Comparison of ENCODE assay signal across 8 mouse cellular contexts in the genomic region with DNA sequence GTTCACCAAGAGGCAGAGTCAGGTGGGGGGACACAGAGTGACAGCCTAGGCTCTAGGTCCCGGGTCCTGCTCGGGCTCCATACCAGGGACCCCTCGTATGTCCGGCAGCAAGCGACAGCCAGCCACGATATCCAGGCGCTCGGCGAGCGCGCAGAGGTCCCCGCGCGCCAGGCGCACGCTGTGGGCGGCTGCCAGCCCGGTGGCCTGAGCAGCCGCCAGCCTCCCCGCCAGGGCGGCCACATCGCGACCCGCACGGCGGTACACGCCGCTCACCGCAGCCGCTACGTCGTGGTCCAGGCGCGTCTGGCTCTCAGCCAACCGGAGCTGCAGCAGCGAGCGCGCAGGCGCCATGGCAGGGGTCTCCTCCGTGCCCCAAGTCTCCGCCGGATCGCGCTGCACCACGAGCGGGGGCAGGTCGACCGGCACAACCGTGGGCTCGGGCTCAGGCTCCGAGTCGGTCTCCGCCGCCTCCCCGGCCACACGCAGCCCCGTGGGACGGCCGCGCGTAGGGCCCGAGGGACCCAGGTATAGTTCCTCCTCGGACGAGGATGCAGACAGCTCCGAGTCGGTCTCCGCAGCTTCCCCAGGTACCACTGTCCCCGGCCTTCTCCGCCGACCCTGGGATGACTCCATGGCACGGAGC. TPM values are rescaled to one million over a fixed set of nuclear protein-coding genes. Genes with fewer than 3 reads are reported as not detected.
DNase-seq lines count a peak whose midpoint lies in the region; ATAC-seq and TF ChIP-seq lines count a peak whose summit lies in the region.

No protein-coding gene starts in this region.

- peak overlapping the region; percentile 97 for H3K4me2 ChIP-seq in heart, embryonic 12.5 days
- H3K4me2 ChIP-seq in limb, embryonic 11.5 days (ENCODE audit: low read depth, severe bottlenecking) = peak overlapping the region; percentile 96
- peak overlapping the region; percentile 72 for H3K4me2 ChIP-seq in midbrain, embryonic 16.5 days (ENCODE audit: low read length)

- WGBS in heart, embryonic 12.5 days = 1% methylated on average over 66 of the region's 71 CpGs
- WGBS in limb, embryonic 11.5 days = under 1% methylated on average over 71 of the region's 71 CpGs
- WGBS in midbrain, embryonic 16.5 days = under 1% methylated on average over 70 of the region's 71 CpGs

- no peak for ATAC-seq in heart, embryonic 12.5 days (ENCODE audit: insufficient number of reproducible peaks, low FRiP score)
- no peak for ATAC-seq in limb, embryonic 11.5 days (ENCODE audit: insufficient number of reproducible peaks, low FRiP score, low TSS enrichment, low read depth)
- ATAC-seq in midbrain, embryonic 16.5 days = no peak; the same call in 1 of the 2 replicates

- DNase-seq in ovary, adult 18-20 months (ENCODE audit: low spot score) = peak; percentile 36
- no peak for DNase-seq in ovary, postnatal 14 days (ENCODE audit: low spot score)
- DNase-seq in c-Kit-positive CD71-positive TER-119-negative erythroid progenitor cells, embryonic 14.5 days (ENCODE audit: low read depth) = peak; percentile 23
- peak; percentile 80 for DNase-seq in limb, embryonic 11.5 days (ENCODE audit: low spot score)
- no peak for DNase-seq in layer of hippocampus, postnatal 36 days

- peak overlapping the region; percentile 83 for H3K9ac ChIP-seq in heart, embryonic 12.5 days
- peak overlapping the region; percentile 64 for H3K9ac ChIP-seq in limb, embryonic 11.5 days (ENCODE audit: low read length)
- peak overlapping the region; percentile 80 for H3K9ac ChIP-seq in midbrain, embryonic 16.5 days (ENCODE audit: low read depth, low read length)

- H3K27ac ChIP-seq in heart, embryonic 12.5 days (ENCODE audit: poor library complexity, severe bottlenecking) = no peak overlapping the region; the same call in 1 of the 2 replicates
- H3K27ac ChIP-seq in limb, embryonic 11.5 days (replicated peaks; ENCODE audit: low read depth, low read length) = no peak overlapping the region; the same call in 1 of the 2 replicates
- peak overlapping the region; percentile 71 for H3K27ac ChIP-seq in midbrain, embryonic 16.5 days (ENCODE audit: low read length)
- H3K27ac ChIP-seq in testis, adult 2 months (ENCODE audit: control insufficient read depth, insufficient read depth, low read depth, low read length) = peak overlapping the region; percentile 10

- no peak for TF ChIP-seq CTCF in testis, adult 2 months (IDR thresholded peaks at IDR 0.05; ENCODE audit: control insufficient read depth, insufficient read depth, insufficient replicate concordance, low read depth, low read length)

- no peaks in the 10 kb centered on the region for H3K36me3 ChIP-seq in heart, embryonic 12.5 days
- no peaks in the 10 kb centered on the region; the same call in 1 of the 2 replicates for H3K36me3 ChIP-seq in limb, embryonic 11.5 days (ENCODE audit: control insufficient read depth, insufficient read depth, low read length)
- H3K36me3 ChIP-seq in midbrain, embryonic 16.5 days (ENCODE audit: control insufficient read depth, insufficient read depth, low read length) = no peaks in the 10 kb centered on the region
- no peaks in the 10 kb centered on the region for H3K36me3 ChIP-seq in testis, adult 2 months (ENCODE audit: control insufficient read depth, insufficient read depth, low read length)

- peaks cover 26% of the 10 kb centered on the region for H3K4me1 ChIP-seq in heart, embryonic 12.5 days (replicated peaks)
- peaks cover 3% of the 10 kb centered on the region for H3K4me1 ChIP-seq in limb, embryonic 11.5 days (ENCODE audit: control insufficient read depth, insufficient read depth, low read length)
- H3K4me1 ChIP-seq in midbrain, embryonic 16.5 days (ENCODE audit: control insufficient read depth, insufficient read depth, low read length) = peaks cover 17% of the 10 kb centered on the region
- H3K4me1 ChIP-seq in testis, adult 2 months (ENCODE audit: control insufficient read depth, insufficient read depth, low read length) = peaks cover 15% of the 10 kb centered on the region

- peak overlapping the region; percentile 95 for H3K4me3 ChIP-seq in heart, embryonic 12.5 days
- peak overlapping the region; percentile 81 for H3K4me3 ChIP-seq in limb, embryonic 11.5 days (ENCODE audit: low read depth, low read length)
- peak overlapping the region; percentile 60 for H3K4me3 ChIP-seq in midbrain, embryonic 16.5 days (ENCODE audit: low read depth, low read length)
- peak overlapping the region; percentile 97 for H3K4me3 ChIP-seq in testis, adult 2 months (ENCODE audit: control insufficient read depth, low read depth, low read length)

- H3K9me3 ChIP-seq in heart, embryonic 12.5 days (replicated peaks) = no peaks in the 10 kb centered on the region
- no peaks in the 10 kb centered on the region for H3K9me3 ChIP-seq in limb, embryonic 11.5 days (ENCODE audit: control insufficient read depth, low read length)
- H3K9me3 ChIP-seq in midbrain, embryonic 16.5 days (replicated peaks; ENCODE audit: control insufficient read depth, low read length, poor library complexity, severe bottlenecking) = no peaks in the 10 kb centered on the region

- TF ChIP-seq POLR2A in testis, adult 2 months (IDR thresholded peaks at IDR 0.05; ENCODE audit: control insufficient read depth, low read depth, low read length) = no peak

- no peaks in the 10 kb centered on the region for H3K27me3 ChIP-seq in heart, embryonic 12.5 days (replicated peaks)
- H3K27me3 ChIP-seq in limb, embryonic 11.5 days (ENCODE audit: control insufficient read depth, insufficient read depth, low read length) = no peaks in the 10 kb centered on the region
- H3K27me3 ChIP-seq in midbrain, embryonic 16.5 days (ENCODE audit: control insufficient read depth, insufficient read depth, low read depth, low read length) = no peaks in the 10 kb centered on the region
- H3K27me3 ChIP-seq in testis, adult 2 months (ENCODE audit: control insufficient read depth, insufficient read depth, low read length) = no peaks in the 10 kb centered on the region

RNA-seq across cellular contexts. Expression of a gene that starts 1.1 kb away (rescaled TPM):
- polyA plus RNA-seq in heart, embryonic 12.5 days (2016; fragmentation: Nextera tagmentation; extraction: Ambion mirVana) = 2.4 TPM in 2 replicates
- 2.3 and 2.7 TPM in 2 replicates for polyA plus RNA-seq in limb, embryonic 11.5 days (2014; fragmentation: Nextera tagmentation; extraction: Ambion mirVana)
- 3.9 and 4.2 TPM in 2 replicates for polyA plus RNA-seq in midbrain, embryonic 16.5 days (2015; fragmentation: Nextera tagmentation; extraction: Ambion mirVana)
- polyA plus RNA-seq in testis, adult 2 months (2012; rRNA removed) = 3.0 and 3.7 TPM in 2 replicates
- total RNA-seq in layer of hippocampus, postnatal 36 days (2021) = 1 to 10 TPM; 6.8 to 6.9 TPM

RNA-seq across cellular contexts. Expression of a gene that starts 1.1 kb away (rescaled TPM):
- 66.4 and 74.0 TPM in 2 replicates for polyA plus RNA-seq in heart, embryonic 12.5 days (2016; fragmentation: Nextera tagmentation; extraction: Ambion mirVana)
- 73.3 and 82.3 TPM in 2 replicates for polyA plus RNA-seq in limb, embryonic 11.5 days (2014; fragmentation: Nextera tagmentation; extraction: Ambion mirVana)
- 30.5 and 31.9 TPM in 2 replicates for polyA plus RNA-seq in midbrain, embryonic 16.5 days (2015; fragmentation: Nextera tagmentation; extraction: Ambion mirVana)
- 61.1 and 62.1 TPM in 2 replicates for polyA plus RNA-seq in testis, adult 2 months (2012; rRNA removed)
- total RNA-seq in layer of hippocampus, postnatal 36 days (2021) = 10 to 100 TPM; 19.8 to 21.5 TPM

RNA-seq across cellular contexts. Expression of a gene that starts 10.5 kb away (rescaled TPM):
- 0.08 TPM in 1 of 2 replicates, not detected in the other for polyA plus RNA-seq in heart, embryonic 12.5 days (2016; fragmentation: Nextera tagmentation; extraction: Ambion mirVana)
- 0.12 and 0.16 TPM in 2 replicates for polyA plus RNA-seq in limb, embryonic 11.5 days (2014; fragmentation: Nextera tagmentation; extraction: Ambion mirVana)
- polyA plus RNA-seq in midbrain, embryonic 16.5 days (2015; fragmentation: Nextera tagmentation; extraction: Ambion mirVana) = 0.88 and 0.92 TPM in 2 replicates
- polyA plus RNA-seq in testis, adult 2 months (2012; rRNA removed) = 5.6 and 6.9 TPM in 2 replicates
- under 1 TPM; 0.37 to 0.48 TPM for total RNA-seq in layer of hippocampus, postnatal 36 days (2021)

RNA-seq across cellular contexts. Expression of a gene that starts 44.0 kb away (rescaled TPM):
- 2.9 and 3.1 TPM in 2 replicates for polyA plus RNA-seq in heart, embryonic 12.5 days (2016; fragmentation: Nextera tagmentation; extraction: Ambion mirVana)
- polyA plus RNA-seq in limb, embryonic 11.5 days (2014; fragmentation: Nextera tagmentation; extraction: Ambion mirVana) = 1.8 and 2.2 TPM in 2 replicates
- 0.12 and 0.45 TPM in 2 replicates for polyA plus RNA-seq in midbrain, embryonic 16.5 days (2015; fragmentation: Nextera tagmentation; extraction: Ambion mirVana)
- 26.1 and 27.2 TPM in 2 replicates for polyA plus RNA-seq in testis, adult 2 months (2012; rRNA removed)
- total RNA-seq in layer of hippocampus, postnatal 36 days (2021) = under 1 TPM; 0.18 to 0.20 TPM

RNA-seq across cellular contexts. Expression of a gene that starts 48.5 kb away (rescaled TPM):
- polyA plus RNA-seq in heart, embryonic 12.5 days (2016; fragmentation: Nextera tagmentation; extraction: Ambion mirVana) = 11.4 and 11.7 TPM in 2 replicates
- polyA plus RNA-seq in limb, embryonic 11.5 days (2014; fragmentation: Nextera tagmentation; extraction: Ambion mirVana) = 10.0 and 10.8 TPM in 2 replicates
- polyA plus RNA-seq in midbrain, embryonic 16.5 days (2015; fragmentation: Nextera tagmentation; extraction: Ambion mirVana) = 14.8 and 16.2 TPM in 2 replicates
- 13.2 and 14.1 TPM in 2 replicates for polyA plus RNA-seq in testis, adult 2 months (2012; rRNA removed)
- total RNA-seq in layer of hippocampus, postnatal 36 days (2021) = 100 to 1,000 TPM in 1 of 2 experiments, 10 to 100 TPM in 1; 90.6 to 102 TPM

Comparison
In these comparisons a context has a peak if more than half of its experiments do, and no peak if none do; other contexts are left out.
1. DNase-seq: peak in ovary, adult 18-20 months (single experiment), c-Kit-positive CD71-positive TER-119-negative erythroid progenitor cells, embryonic 14.5 days (single experiment) and limb, embryonic 11.5 days (single experiment); none in ovary, postnatal 14 days (single experiment) and layer of hippocampus, postnatal 36 days (0 of 2).
2. H3K27ac ChIP-seq: peak in midbrain, embryonic 16.5 days (single experiment) and testis, adult 2 months (single experiment); none in heart, embryonic 12.5 days (single experiment) and limb, embryonic 11.5 days (single experiment).
3. Peak in every context shown above with its lines, with median percentiles within 50 percentile points of each other: H3K4me2 ChIP-seq, H3K4me3 ChIP-seq and H3K9ac ChIP-seq.